Mouse (Mus musculus) urinary bladder, adult 18-20 months (tissue): ENCODE results near the gene Gprc5b.

Source experiments
- DNase-seq, 2 experiments: peaks; one replicate each; pipeline ENCODE4 v3.0.0; 2022; ENCODE audit warnings: low spot score in 2 of 2, mixed read lengths in 2 of 2

The Gprc5b gene

GRCm38 (mm10) chr7:118949749-118950148 lies 45.3 kb downstream of the Gprc5b start:
- no peak for DNase-seq

- DNase-seq = no peak
These were observed 46.2 kb downstream of the Gprc5b start for GRCm38 (mm10) chr7:118948677-118949282.

- DNase-seq = no peak
These were observed 47.8 kb downstream of the Gprc5b start for GRCm38 (mm10) chr7:118947241-118947640.

- no peak for DNase-seq
These were observed 50.1 kb downstream of the Gprc5b start for GRCm38 (mm10) chr7:118944884-118945283.

GRCm38 (mm10) chr7:118943170-118943569 lies 51.8 kb downstream of the Gprc5b start:
- no peak for DNase-seq

GRCm38 (mm10) chr7:118942297-118942696 lies 52.7 kb downstream of the Gprc5b start:
- no peak for DNase-seq

GRCm38 (mm10) chr7:118937469-118938387 lies 57.3 kb downstream of the Gprc5b start:
- no peak for DNase-seq

- DNase-seq = no peak
These were observed 58.2 kb downstream of the Gprc5b start for GRCm38 (mm10) chr7:118936844-118937243.

GRCm38 (mm10) chr7:118935306-118935705 lies 59.7 kb downstream of the Gprc5b start:
- peak in 1 of 2 experiments; percentile 76 for DNase-seq

- no peak for DNase-seq
These were observed 63.3 kb downstream of the Gprc5b start for GRCm38 (mm10) chr7:118931502-118932395.

GRCm38 (mm10) chr7:118929601-118930311 lies 65.3 kb downstream of the Gprc5b start:
- DNase-seq = peak in 1 of 2 experiments; percentile 73

GRCm38 (mm10) chr7:118928916-118929315 lies 66.1 kb downstream of the Gprc5b start:
- DNase-seq = no peak

- DNase-seq = no peak
These were observed 66.7 kb downstream of the Gprc5b start for GRCm38 (mm10) chr7:118928316-118928715.

- no peak for DNase-seq
These were observed 67.7 kb downstream of the Gprc5b start for GRCm38 (mm10) chr7:118927279-118927678.

GRCm38 (mm10) chr7:118926516-118927260 lies 68.3 kb downstream of the Gprc5b start:
- no peak for DNase-seq

GRCm38 (mm10) chr7:118925547-118925946 lies 69.5 kb downstream of the Gprc5b start:
- no peak for DNase-seq

GRCm38 (mm10) chr7:118922441-118923202 lies 72.4 kb downstream of the Gprc5b start:
- peak in 1 of 2 experiments; percentile 31 for DNase-seq
